Mouse (Mus musculus) cerebellum, postnatal 25 days (tissue): ENCODE results near the gene Krt18.

Experiments used
- DNase-seq, 2 experiments: peaks; one replicate each; pipeline ENCODE4 v3.0.0; 2021; ENCODE audit warnings: mixed read lengths in 2 of 2

Gene Krt18

GRCm38 (mm10) chr15:102012260-102012765 lies 15.7 kb upstream of the Krt18 start:
- DNase-seq: no peak

GRCm38 (mm10) chr15:102013651-102014050 lies 14.3 kb upstream of the Krt18 start:
- DNase-seq: no peak

GRCm38 (mm10) chr15:102014848-102015247 lies 13.1 kb upstream of the Krt18 start:
- no peak for DNase-seq

- DNase-seq: no peak
Measured at GRCm38 (mm10) chr15:102016096-102016495, 11.9 kb upstream of the Krt18 start.

- no peak for DNase-seq
Measured at GRCm38 (mm10) chr15:102016787-102017186, 11.2 kb upstream of the Krt18 start.

GRCm38 (mm10) chr15:102017918-102018463 lies 10.0 kb upstream of the Krt18 start:
- no peak for DNase-seq

- DNase-seq: no peak
Measured at GRCm38 (mm10) chr15:102022481-102022880, 5.5 kb upstream of the Krt18 start.

- DNase-seq: no peak
Measured at GRCm38 (mm10) chr15:102023888-102024287, 4.1 kb upstream of the Krt18 start.

GRCm38 (mm10) chr15:102025136-102025872 lies 2.7 kb upstream of the Krt18 start:
- DNase-seq: no peak

GRCm38 (mm10) chr15:102026430-102026829 lies 1.6 kb upstream of the Krt18 start:
- DNase-seq: no peak

GRCm38 (mm10) chr15:102034121-102035053 lies 6.4 kb downstream of the Krt18 start:
- no peak for DNase-seq

GRCm38 (mm10) chr15:102040277-102040676 lies 12.3 kb downstream of the Krt18 start:
- DNase-seq: no peak

- DNase-seq: no peak
Measured at GRCm38 (mm10) chr15:102041951-102042350, 14.0 kb downstream of the Krt18 start.

GRCm38 (mm10) chr15:102044745-102045144 lies 16.8 kb downstream of the Krt18 start:
- DNase-seq: no peak

GRCm38 (mm10) chr15:102045691-102046090 lies 17.7 kb downstream of the Krt18 start:
- no peak for DNase-seq

- no peak for DNase-seq
Measured at GRCm38 (mm10) chr15:102048006-102048405, 20.0 kb downstream of the Krt18 start.

- DNase-seq: no peak
Measured at GRCm38 (mm10) chr15:102049871-102050270, 21.9 kb downstream of the Krt18 start.

- DNase-seq: peak; percentile 51 to 72
Measured at GRCm38 (mm10) chr15:102051920-102052683, 24.1 kb downstream of the Krt18 start.

- DNase-seq: no peak
Measured at GRCm38 (mm10) chr15:102056495-102057174, 28.7 kb downstream of the Krt18 start.

GRCm38 (mm10) chr15:102065661-102066325 lies 37.8 kb downstream of the Krt18 start:
- peak; percentile 92 to 97 for DNase-seq
